Mouse (Mus musculus) liver, embryonic 13.5 days (tissue): ENCODE data around the gene Mfsd2a. TPM values are rescaled to one million over a fixed set of nuclear protein-coding genes. Genes with fewer than 3 reads are reported as not detected.

Experiments
- ATAC-seq: fragments of 200-750 bp; cut with Nextera tagmentation; 2 replicates; pipeline ENCODE4 v1.8.0; 2017; ENCODE audit warnings: low read depth, mild to moderate bottlenecking, moderate number of reproducible peaks, moderate library complexity
- DNase-seq: peaks from one replicate; pipeline ENCODE4 v3.0.0; 2022
- H3K27ac ChIP-seq: fragments of 300-500 bp; sonication (generic); 2 replicates; pipeline ENCODE4 v1.5.1; 2015; ENCODE audit warnings: moderate library complexity, mild to moderate bottlenecking, inconsistent platforms
- H3K27me3 ChIP-seq: fragments of 300-500 bp; sonication (generic); 2 replicates; pipeline ENCODE4 v1.6.1; 2015; ENCODE audit warnings: mild to moderate bottlenecking, inconsistent platforms
- H3K36me3 ChIP-seq: fragments of 300-500 bp; sonication (generic); 2 replicates; pipeline ENCODE4 v1.6.1; 2015; ENCODE audit warnings: mild to moderate bottlenecking, inconsistent platforms
- H3K4me1 ChIP-seq: fragments of 300-500 bp; sonication (generic); replicated peaks from 2 replicates; pipeline ENCODE4 v1.6.1; 2015; ENCODE audit warnings: inconsistent platforms
- H3K4me2 ChIP-seq: fragments of 300-500 bp; sonication (generic); 2 replicates; pipeline ENCODE4 v1.6.1; 2015; ENCODE audit warnings: inconsistent platforms, mild to moderate bottlenecking, moderate library complexity
- H3K4me3 ChIP-seq: fragments of 300-500 bp; sonication (generic); replicated peaks from 2 replicates; pipeline ENCODE4 v1.5.1; 2015; ENCODE audit warnings: mild to moderate bottlenecking, inconsistent platforms
- H3K9ac ChIP-seq: fragments of 300-500 bp; sonication (generic); 2 replicates; pipeline ENCODE4 v1.6.1; 2015; ENCODE audit warnings: mild to moderate bottlenecking, inconsistent platforms
- H3K9me3 ChIP-seq: fragments of 300-500 bp; sonication (generic); replicated peaks from 2 replicates; pipeline ENCODE4 v1.6.1; 2016; ENCODE audit warnings: inconsistent platforms
- WGBS: fragments of 180-500 bp; shearing (Covaris S2); methylation state at CpG from one replicate; pipeline ENCODE4 v1.1.7; 2015; ENCODE audit not compliant: insufficient replicate concordance; 5-methylcytosine and 5-hydroxymethylcytosine counted together
- polyA plus RNA-seq: library from polyadenylated mRNA; unstranded; fragments of >200 nt; fragmentation: Nextera tagmentation; extraction: Ambion mirVana; gene quantifications from 2 replicates; pipeline ENCODE4 v1.2.1, GENCODE M21; 2015

Gene Mfsd2a
- polyA plus RNA-seq, 1 experiment from 2014 or later = 0.09 TPM

DNA sequence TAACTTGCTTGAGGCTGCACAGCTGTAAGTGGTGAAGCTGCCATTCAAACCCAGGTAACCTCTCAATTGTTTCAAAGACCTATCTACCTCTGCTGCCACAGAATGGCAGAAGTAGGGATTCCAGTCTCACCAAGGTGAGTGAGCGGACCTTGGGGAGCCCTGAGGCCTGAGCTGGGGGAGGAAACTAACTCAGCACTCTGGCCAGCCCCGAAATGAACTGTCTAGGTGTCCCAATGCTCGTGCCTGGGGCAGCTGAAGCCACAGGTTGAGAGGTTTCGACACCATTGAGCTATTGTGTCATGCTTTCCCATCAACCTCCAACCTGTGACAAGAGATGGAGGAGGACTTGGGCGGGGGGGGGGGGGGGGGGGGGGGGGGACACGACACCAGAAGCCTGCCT lies 4.7 kb downstream of the Mfsd2a start:
- no peaks in the 10 kb centered on the region for H3K36me3 ChIP-seq
- H3K4me2 ChIP-seq = no peak overlapping the region
- no peaks in the 10 kb centered on the region for H3K9me3 ChIP-seq
- ATAC-seq (no peak), DNase-seq (no peak)
- H3K27ac ChIP-seq = no peak overlapping the region
- no peak overlapping the region for H3K9ac ChIP-seq
- H3K4me1 ChIP-seq = peaks cover 37% of the 10 kb centered on the region
- WGBS = 62% methylated on average over 5 of the region's 6 CpGs
- no peak overlapping the region for H3K4me3 ChIP-seq
- H3K27me3 ChIP-seq = peaks cover 44% of the 10 kb centered on the region

DNA sequence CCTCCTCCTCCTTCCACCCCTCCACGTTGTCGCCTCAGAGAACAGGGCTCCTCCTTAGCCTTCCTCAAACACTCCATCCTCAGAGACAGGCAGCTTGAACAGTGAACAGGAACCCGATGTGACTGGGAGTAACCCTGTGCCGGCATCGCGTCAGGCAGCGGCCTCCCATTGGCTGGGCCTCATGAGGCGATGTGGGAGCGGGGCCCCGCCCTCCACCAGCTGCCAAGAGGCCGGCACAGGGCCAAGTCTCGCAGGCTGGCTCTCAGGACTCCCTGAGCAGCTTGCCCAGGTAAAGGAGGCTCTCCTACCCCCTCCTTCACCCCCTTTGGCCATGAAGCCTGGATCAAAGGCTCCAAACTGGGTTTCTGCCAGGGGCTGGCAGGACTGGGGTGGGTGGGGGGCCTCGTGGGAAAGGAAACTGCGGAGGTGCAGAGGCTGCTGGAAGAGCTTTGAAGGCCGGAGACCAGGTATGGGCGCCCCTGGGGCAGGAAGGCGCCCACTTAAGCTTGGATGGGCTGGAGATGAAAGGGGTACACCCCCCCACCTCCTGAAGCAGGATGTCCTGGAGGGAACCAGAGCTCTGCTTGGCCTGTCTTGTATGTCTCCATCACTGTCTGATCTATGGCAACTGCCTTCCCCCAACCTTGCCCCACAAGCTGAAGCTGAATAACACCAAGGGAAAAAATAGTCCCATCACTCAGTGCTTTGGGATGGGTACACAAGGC lies 5.4 kb downstream of the Mfsd2a start:
- 0 out of 2 replicates have a peak overlapping the region, but pooled peaks have one; percentile 16 for H3K4me3 ChIP-seq

DNA sequence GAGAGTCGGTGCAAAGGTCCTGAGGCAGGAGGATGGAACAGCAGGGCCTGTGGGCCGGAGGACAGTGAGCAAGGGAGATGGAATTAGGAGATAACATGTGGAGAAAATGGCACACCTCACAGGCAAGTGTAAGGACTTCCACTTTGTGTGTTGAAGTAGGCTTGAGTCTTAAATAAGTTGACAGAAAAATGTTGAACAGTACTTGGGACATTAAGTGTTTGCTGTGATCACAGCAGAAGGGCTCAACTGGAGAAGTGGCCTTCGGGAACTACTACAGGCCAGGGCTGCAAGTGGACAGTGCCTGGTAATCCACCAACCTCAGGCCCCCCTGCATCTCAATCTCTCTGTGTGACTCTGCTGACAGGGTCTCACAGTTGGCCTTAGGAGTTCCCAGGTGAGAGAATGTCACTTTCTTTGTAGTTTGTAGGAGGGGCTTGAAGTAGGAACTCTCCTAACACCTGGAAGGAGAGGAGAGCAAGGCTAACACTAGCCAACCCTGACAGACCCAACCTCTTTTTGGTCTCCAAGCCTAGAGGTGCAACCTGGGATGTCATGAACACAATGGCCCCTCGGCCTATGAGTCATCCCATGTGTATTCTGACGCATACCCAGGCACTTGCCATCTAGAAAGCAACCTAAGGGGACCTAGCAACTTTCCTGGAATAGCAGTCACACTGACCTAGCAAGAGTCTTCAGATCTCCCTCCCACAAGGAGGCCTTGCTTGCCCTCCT lies 6.1 kb downstream of the Mfsd2a start:
- Histone ChIP-seq H3K4me2 (peak overlapping the region; percentile 59), H3K4me3 (no peak overlapping the region), H3K9ac (0 out of 2 replicates have a peak overlapping the region, but pooled peaks have one; percentile 7), H3K4me1 (peaks cover 22% of the 10 kb centered on the region), H3K9me3 (no peaks in the 10 kb centered on the region), H3K36me3 (no peaks in the 10 kb centered on the region), H3K27me3 (peaks cover 29% of the 10 kb centered on the region), H3K27ac (peak overlapping the region; percentile 61)
- ATAC-seq (no peak; the same call in 1 of the 2 replicates), DNase-seq (no peak)
- WGBS = 48% methylated on average over 5 of the region's 5 CpGs

More for the DNA sequence above, 5.4 kb downstream of the Mfsd2a start:
- Histone ChIP-seq H3K36me3 (no peaks in the 10 kb centered on the region), H3K27me3 (peaks cover 36% of the 10 kb centered on the region), H3K9ac (peak overlapping the region; percentile 58), H3K4me2 (peak overlapping the region; percentile 59), H3K4me1 (peaks cover 30% of the 10 kb centered on the region), H3K9me3 (no peaks in the 10 kb centered on the region), H3K27ac (peak overlapping the region; percentile 61)
- 13% methylated on average over 17 of the region's 17 CpGs for WGBS
- peak; percentile 73 for DNase-seq
- peak; percentile 99 for ATAC-seq

DNA sequence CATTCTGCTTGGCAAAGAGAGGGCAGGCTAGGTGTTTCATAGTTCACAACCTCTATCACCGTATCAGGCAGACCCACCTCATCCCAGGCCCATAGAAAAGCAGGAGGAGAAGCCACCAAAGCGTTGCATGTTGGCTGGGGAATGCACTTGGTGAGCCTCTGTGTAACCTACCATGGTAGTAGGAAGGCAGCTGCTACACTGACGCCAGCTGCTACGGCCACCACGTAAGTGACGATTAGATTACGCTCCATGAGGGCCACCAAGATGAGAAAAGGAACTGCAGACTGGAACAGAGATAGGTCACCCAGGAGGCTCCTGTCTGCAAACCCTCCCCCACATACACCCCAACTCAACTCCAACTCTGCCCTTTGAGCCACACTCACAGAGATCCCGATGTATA lies 11.9 kb downstream of the Mfsd2a start:
- H3K27me3 ChIP-seq = no peaks in the 10 kb centered on the region
- H3K9ac ChIP-seq = no peak overlapping the region
- no peaks in the 10 kb centered on the region for H3K36me3 ChIP-seq
- no peak overlapping the region for H3K4me2 ChIP-seq
- no peak for DNase-seq
- H3K4me1 ChIP-seq = no peaks in the 10 kb centered on the region
- no peaks in the 10 kb centered on the region for H3K9me3 ChIP-seq
- H3K4me3 ChIP-seq = no peak overlapping the region
- H3K27ac ChIP-seq = no peak overlapping the region
- ATAC-seq = no peak
- 53% methylated on average over 8 of the region's 8 CpGs for WGBS

DNA sequence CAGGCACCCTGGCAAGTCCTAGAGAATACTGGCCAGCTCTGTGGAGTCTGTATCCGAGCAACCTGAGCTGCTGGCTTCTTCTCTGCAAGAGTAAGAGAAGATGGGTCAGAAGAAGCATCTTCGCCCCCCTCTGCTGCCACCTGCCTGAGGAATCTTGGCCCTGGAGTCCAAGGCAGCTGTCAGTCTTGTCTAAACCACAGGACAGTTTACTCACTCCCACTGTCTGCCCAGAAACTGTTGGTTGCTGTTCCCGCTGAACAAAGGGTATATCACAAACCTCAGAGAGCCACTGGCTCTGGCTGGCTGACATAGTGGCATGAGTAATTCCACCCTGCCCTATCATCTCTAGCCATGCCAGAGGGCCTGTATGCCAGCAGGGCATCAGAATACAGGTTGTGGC lies 13.8 kb downstream of the Mfsd2a start:
- Histone ChIP-seq H3K4me2 (no peak overlapping the region), H3K4me3 (no peak overlapping the region)

DNA sequence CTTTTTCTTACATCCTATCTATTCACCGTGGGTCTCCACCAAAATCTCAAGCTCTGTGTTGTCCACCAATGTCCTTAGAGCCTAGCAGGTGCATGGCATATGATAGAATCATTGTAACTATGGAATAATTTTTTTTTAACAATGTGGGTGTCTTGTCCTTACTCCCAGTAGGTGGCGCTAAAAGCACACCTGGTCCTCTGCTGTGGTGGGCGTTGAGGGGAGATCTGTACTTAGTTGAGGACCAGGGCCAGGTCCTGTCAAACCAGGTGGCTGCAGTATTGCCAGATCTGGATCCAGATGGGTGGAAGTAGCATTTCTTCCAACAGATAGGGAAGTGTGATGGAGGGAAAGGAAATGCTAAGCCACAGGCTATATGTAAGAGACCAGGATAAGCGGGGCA lies 16.6 kb downstream of the Mfsd2a start:
- Histone ChIP-seq H3K4me2 (no peak overlapping the region), H3K27me3 (no peaks in the 10 kb centered on the region), H3K4me3 (no peak overlapping the region), H3K27ac (no peak overlapping the region), H3K9ac (no peak overlapping the region), H3K36me3 (no peaks in the 10 kb centered on the region), H3K9me3 (no peaks in the 10 kb centered on the region), H3K4me1 (no peaks in the 10 kb centered on the region)
- ATAC-seq (no peak), DNase-seq (no peak)
- WGBS = 17% methylated on average over 4 of the region's 4 CpGs

More for the DNA sequence above, 13.8 kb downstream of the Mfsd2a start:
- H3K9ac ChIP-seq = no peak overlapping the region
- no peaks in the 10 kb centered on the region for H3K27me3 ChIP-seq
- H3K4me1 ChIP-seq = no peaks in the 10 kb centered on the region
- ATAC-seq = no peak
- H3K9me3 ChIP-seq = no peaks in the 10 kb centered on the region
- no peaks in the 10 kb centered on the region for H3K36me3 ChIP-seq
- 50% methylated on average over 3 of the region's 3 CpGs for WGBS
- no peak for DNase-seq
- H3K27ac ChIP-seq = no peak overlapping the region

DNA sequence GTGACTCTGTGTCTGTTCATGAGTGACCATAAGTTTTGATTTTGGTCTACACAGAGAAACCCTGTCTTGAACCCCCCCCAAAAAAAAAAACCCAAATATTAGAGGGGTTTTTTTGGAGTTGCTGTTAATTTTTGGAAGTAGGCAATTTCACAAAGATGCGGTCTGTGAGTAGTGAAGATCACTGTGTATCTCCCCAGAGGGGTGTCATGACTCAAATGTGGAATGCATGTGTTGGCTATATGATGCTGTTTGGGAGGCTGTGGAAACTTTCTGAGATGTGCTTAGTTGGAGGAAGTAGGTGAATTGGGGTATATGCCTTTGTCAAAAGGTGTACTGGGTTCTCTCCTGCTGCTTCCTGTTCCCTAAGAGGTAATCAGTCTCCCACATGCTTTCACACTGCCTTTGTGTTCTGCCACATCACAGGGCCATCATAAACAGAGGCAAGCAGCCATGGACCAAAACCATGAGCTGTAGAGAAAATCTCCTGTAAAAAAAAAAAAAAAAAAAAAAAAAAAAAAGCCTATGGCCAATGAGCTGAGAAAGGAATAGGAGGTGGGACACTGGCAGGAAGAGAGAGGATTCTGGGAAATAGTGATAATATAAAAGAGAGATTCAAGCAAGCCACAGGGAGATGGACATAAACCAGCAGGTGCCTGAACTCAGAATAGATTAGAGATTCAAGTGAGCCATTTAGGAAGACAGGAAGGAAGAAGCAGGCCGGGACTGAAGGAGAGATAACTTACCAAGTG lies 21.8 kb downstream of the Mfsd2a start:
- no peak overlapping the region for H3K27ac ChIP-seq
- no peaks in the 10 kb centered on the region for H3K4me1 ChIP-seq
- no peaks in the 10 kb centered on the region for H3K36me3 ChIP-seq
- no peak overlapping the region for H3K4me2 ChIP-seq
- no peaks in the 10 kb centered on the region for H3K9me3 ChIP-seq
- H3K4me3 ChIP-seq = no peak overlapping the region
- H3K9ac ChIP-seq = no peak overlapping the region
- WGBS = 40% methylated on average over 2 of the region's 2 CpGs
- H3K27me3 ChIP-seq = no peaks in the 10 kb centered on the region
- DNase-seq = no peak
- ATAC-seq = no peak

DNA sequence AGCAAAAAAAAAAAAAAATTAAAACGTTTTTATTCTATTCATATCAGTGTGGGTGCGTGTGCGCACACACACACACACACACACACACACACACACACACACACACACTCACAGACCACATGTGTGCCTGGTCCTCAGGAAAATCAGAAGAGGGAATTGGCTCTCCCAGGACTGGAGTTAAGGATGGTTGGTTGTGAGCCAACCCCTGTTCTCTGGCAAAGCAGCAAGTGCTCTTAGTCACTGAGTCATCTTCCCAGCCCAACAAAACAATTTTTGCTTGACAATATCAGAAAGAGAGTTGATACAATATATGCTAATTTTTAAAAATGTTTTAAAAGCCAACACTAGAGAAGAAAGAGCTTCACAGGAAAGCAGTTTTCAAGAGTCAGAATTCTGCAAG lies 23.5 kb downstream of the Mfsd2a start:
- H3K4me2 ChIP-seq = no peak overlapping the region
- no peaks in the 10 kb centered on the region for H3K36me3 ChIP-seq
- H3K9me3 ChIP-seq = no peaks in the 10 kb centered on the region
- ATAC-seq (no peak), DNase-seq (no peak)
- H3K27ac ChIP-seq = no peak overlapping the region
- H3K4me3 ChIP-seq = no peak overlapping the region
- 85% methylated on average over 3 of the region's 3 CpGs for WGBS
- H3K4me1 ChIP-seq = peaks cover 5% of the 10 kb centered on the region; the same call in 1 of the 2 replicates
- H3K9ac ChIP-seq = no peak overlapping the region
- no peaks in the 10 kb centered on the region for H3K27me3 ChIP-seq

DNA sequence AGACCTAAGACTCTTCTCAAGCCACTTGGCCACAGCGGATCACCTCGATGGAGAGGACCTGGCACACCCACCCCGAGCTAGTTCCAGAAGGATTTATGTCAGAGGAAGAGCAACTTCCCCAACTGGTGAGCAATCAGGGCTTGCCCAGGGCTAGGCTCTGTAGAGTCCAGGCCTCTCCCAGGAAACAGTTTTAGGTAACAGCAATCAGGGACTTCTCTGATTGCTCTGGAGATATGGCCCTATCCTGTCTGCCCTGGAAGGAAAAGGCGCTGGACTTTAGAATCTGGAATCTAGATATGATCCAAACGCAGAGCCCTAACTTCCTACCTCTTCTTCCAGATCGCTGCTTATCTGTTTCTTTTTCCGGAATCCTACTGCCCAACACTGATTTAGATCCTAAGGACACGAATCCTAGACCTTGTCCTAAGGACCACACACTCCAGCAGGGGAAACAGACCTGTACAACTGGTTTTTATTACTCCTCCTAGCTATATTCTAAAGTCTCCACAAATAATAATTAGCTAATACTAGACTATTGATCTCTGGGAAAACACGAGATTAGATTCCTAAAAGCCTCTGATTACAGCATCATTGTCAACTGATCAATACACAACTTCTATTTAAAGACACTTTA lies 25.4 kb downstream of the Mfsd2a start:
- H3K27me3 ChIP-seq = no peaks in the 10 kb centered on the region
- H3K4me3 ChIP-seq = no peak overlapping the region
- H3K36me3 ChIP-seq = no peaks in the 10 kb centered on the region
- DNase-seq (no peak), ATAC-seq (no peak)
- no peak overlapping the region for H3K9ac ChIP-seq
- H3K9me3 ChIP-seq = no peaks in the 10 kb centered on the region
- H3K4me1 ChIP-seq = peaks cover 6% of the 10 kb centered on the region; the same call in 1 of the 2 replicates
- 53% methylated on average over 9 of the region's 9 CpGs for WGBS
- H3K27ac ChIP-seq = no peak overlapping the region
- no peak overlapping the region for H3K4me2 ChIP-seq

DNA sequence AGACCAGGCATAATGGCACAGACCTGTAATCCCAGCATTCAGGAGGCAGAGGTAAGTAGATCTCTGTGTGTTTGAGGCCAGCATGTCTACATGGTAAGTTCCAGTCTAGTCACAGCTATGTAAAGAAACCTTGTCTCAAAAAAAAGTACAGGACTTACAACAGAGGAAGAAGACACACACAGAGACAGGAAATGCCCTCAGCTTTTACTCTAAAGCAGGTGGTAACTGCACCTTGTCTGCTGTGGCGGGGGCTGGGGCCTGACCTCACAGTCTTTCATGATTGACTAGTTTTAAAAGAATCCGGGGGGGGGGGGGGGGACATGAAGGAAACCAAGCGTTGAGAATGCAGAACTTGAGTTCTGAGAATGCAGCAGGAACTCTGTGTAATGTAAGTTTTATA lies 27.1 kb downstream of the Mfsd2a start:
- H3K27ac ChIP-seq = no peak overlapping the region
- ATAC-seq = no peak
- H3K36me3 ChIP-seq = no peaks in the 10 kb centered on the region
- no peak overlapping the region for H3K4me3 ChIP-seq
- no peak overlapping the region for H3K9ac ChIP-seq
- no peaks in the 10 kb centered on the region for H3K9me3 ChIP-seq
- H3K4me2 ChIP-seq = no peak overlapping the region
- no peak for DNase-seq
- WGBS = 13% methylated on average over 3 of the region's 3 CpGs
- peaks cover 6% of the 10 kb centered on the region; the same call in 1 of the 2 replicates for H3K4me1 ChIP-seq
- no peaks in the 10 kb centered on the region for H3K27me3 ChIP-seq

DNA sequence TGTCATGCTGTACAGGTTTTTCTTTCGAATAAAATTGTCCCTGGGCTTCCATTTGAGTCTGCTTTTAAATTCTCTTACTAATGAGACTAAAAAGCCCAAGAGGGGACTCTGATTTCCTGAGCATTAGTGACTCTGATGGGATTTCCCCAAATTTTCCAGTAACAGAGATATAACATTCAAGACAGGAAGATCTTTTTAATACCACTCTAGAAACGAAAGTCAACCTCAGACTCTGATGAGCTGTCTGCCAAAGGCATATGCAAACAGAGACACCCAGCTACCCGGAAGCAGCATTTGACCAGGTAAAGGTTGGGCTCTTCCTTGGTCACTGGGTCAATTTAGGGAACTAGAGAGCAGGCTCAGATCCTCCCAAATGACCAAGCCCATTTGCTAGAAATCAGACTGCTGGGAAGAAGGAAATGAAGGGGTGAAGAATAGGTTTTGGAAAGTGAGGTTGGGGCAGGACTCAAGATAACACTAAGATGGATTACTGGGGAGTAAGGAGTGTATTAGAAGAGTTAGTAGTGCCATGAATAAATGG lies 27.9 kb downstream of the Mfsd2a start:
- H3K4me1 ChIP-seq = peaks cover 6% of the 10 kb centered on the region; the same call in 1 of the 2 replicates
- H3K27ac ChIP-seq = no peak overlapping the region
- H3K9me3 ChIP-seq = no peaks in the 10 kb centered on the region
- ATAC-seq (no peak), DNase-seq (no peak)
- no peak overlapping the region for H3K9ac ChIP-seq
- H3K4me3 ChIP-seq = no peak overlapping the region
- H3K4me2 ChIP-seq = no peak overlapping the region
- H3K27me3 ChIP-seq = no peaks in the 10 kb centered on the region
- WGBS = 43% methylated on average over 3 of the region's 3 CpGs
- no peaks in the 10 kb centered on the region for H3K36me3 ChIP-seq
